Mouse (Mus musculus): ENCODE data around the gene Gspt1. TPM values are rescaled to one million over a fixed set of nuclear protein-coding genes. Genes with fewer than 3 reads are reported as not detected.
"Not testable (repeated sequence)": the region's sequence is repeated elsewhere in the genome, so short reads cannot be mapped to it uniquely, and the experiment has no call there.

Gspt1 gene
- total RNA-seq (2015; ENCODE audit: low replicate concordance) (105 and 130 TPM in 2 replicates), total RNA-seq (2017; ENCODE audit: low replicate concordance) (31.5 and 32.0 TPM in 2 replicates)

GRCm38 (mm10) chr16:11253898-11254722, at the start of gene Gspt1:
Gspt1 (minus strand) TSS chr16:11254325.
- peak; percentile 97 for ATAC-seq (replicated peaks; ENCODE audit: low FRiP score, poor library complexity, severe bottlenecking)

- no peak for ATAC-seq (replicated peaks; ENCODE audit: low FRiP score, poor library complexity, severe bottlenecking)
These were observed 49.6 kb upstream of the Gspt1 start for GRCm38 (mm10) chr16:11303741-11304140.

- not testable (repeated sequence) for ATAC-seq (replicated peaks; ENCODE audit: low FRiP score, poor library complexity, severe bottlenecking)
These were observed 43.6 kb upstream of the Gspt1 start for GRCm38 (mm10) chr16:11297700-11298099.

- ATAC-seq (replicated peaks; ENCODE audit: low FRiP score, poor library complexity, severe bottlenecking) = not testable (repeated sequence)
These were observed 41.5 kb upstream of the Gspt1 start for GRCm38 (mm10) chr16:11295583-11295982.

- not testable (repeated sequence) for ATAC-seq (replicated peaks; ENCODE audit: low FRiP score, poor library complexity, severe bottlenecking)
These were observed 34.7 kb upstream of the Gspt1 start for GRCm38 (mm10) chr16:11288873-11289272.

- ATAC-seq (replicated peaks; ENCODE audit: low FRiP score, poor library complexity, severe bottlenecking) = no peak
These were observed 31.8 kb upstream of the Gspt1 start for GRCm38 (mm10) chr16:11285949-11286348.

GRCm38 (mm10) chr16:11284881-11285280, 30.8 kb upstream of the Gspt1 start:
- no peak for ATAC-seq (replicated peaks; ENCODE audit: low FRiP score, poor library complexity, severe bottlenecking)

- ATAC-seq (replicated peaks; ENCODE audit: low FRiP score, poor library complexity, severe bottlenecking) = no peak
These were observed 28.6 kb upstream of the Gspt1 start for GRCm38 (mm10) chr16:11282655-11283232.

- ATAC-seq (replicated peaks; ENCODE audit: low FRiP score, poor library complexity, severe bottlenecking) = no peak
These were observed 24.7 kb upstream of the Gspt1 start for GRCm38 (mm10) chr16:11278778-11279177.

GRCm38 (mm10) chr16:11276888-11277287, 22.8 kb upstream of the Gspt1 start:
- no peak for ATAC-seq (replicated peaks; ENCODE audit: low FRiP score, poor library complexity, severe bottlenecking)

- no peak for ATAC-seq (replicated peaks; ENCODE audit: low FRiP score, poor library complexity, severe bottlenecking)
These were observed 16.9 kb upstream of the Gspt1 start for GRCm38 (mm10) chr16:11271073-11271472.

GRCm38 (mm10) chr16:11270642-11271041, 16.5 kb upstream of the Gspt1 start:
- peak; percentile 84 for ATAC-seq (replicated peaks; ENCODE audit: low FRiP score, poor library complexity, severe bottlenecking)

GRCm38 (mm10) chr16:11269808-11270207, 15.7 kb upstream of the Gspt1 start:
- no peak for ATAC-seq (replicated peaks; ENCODE audit: low FRiP score, poor library complexity, severe bottlenecking)

- ATAC-seq (replicated peaks; ENCODE audit: low FRiP score, poor library complexity, severe bottlenecking) = no peak
These were observed 12.4 kb upstream of the Gspt1 start for GRCm38 (mm10) chr16:11266556-11266955.

- ATAC-seq (replicated peaks; ENCODE audit: low FRiP score, poor library complexity, severe bottlenecking) = no peak
These were observed 9.1 kb upstream of the Gspt1 start for GRCm38 (mm10) chr16:11263266-11263665.

- ATAC-seq (replicated peaks; ENCODE audit: low FRiP score, poor library complexity, severe bottlenecking) = no peak
These were observed 619 bp upstream of the Gspt1 start for GRCm38 (mm10) chr16:11254723-11255164.

GRCm38 (mm10) chr16:11253065-11253831, 877 bp downstream of the Gspt1 start:
- peak; percentile 62 for ATAC-seq (replicated peaks; ENCODE audit: low FRiP score, poor library complexity, severe bottlenecking)

GRCm38 (mm10) chr16:11247791-11248190, 6.3 kb downstream of the Gspt1 start:
- ATAC-seq (replicated peaks; ENCODE audit: low FRiP score, poor library complexity, severe bottlenecking) = no peak

- no peak for ATAC-seq (replicated peaks; ENCODE audit: low FRiP score, poor library complexity, severe bottlenecking)
These were observed 8.4 kb downstream of the Gspt1 start for GRCm38 (mm10) chr16:11245767-11246166.

GRCm38 (mm10) chr16:11242401-11242800, 11.7 kb downstream of the Gspt1 start:
- ATAC-seq (replicated peaks; ENCODE audit: low FRiP score, poor library complexity, severe bottlenecking) = no peak

Measured in erythroid progenitor cell, adult 5-6 weeks (primary cell).